Mouse (Mus musculus): Measurements from ENCODE around the gene Carm1.
"Not testable (repeated sequence)": the region's sequence is repeated elsewhere in the genome, so short reads cannot be mapped to it uniquely, and the experiment has no call there.

The Carm1 gene

GRCm38 (mm10) chr9:21546789-21547074 is at the start of gene Carm1:
Gene Carm1 (plus strand): TSS chr9:21546894.
- in situ Hi-C loops (cut with MboI; ENCODE audit: unreplicated experiment in 2 of 2) = loop anchor here in 1 of 2 experiments (5.0 kb wide), 1 partner anchor 179 kb away; the partner anchor contains the start of gene Ilf3

GRCm38 (mm10) chr9:21497050-21497542 is 49.6 kb upstream of the Carm1 start:
- in situ Hi-C loops (cut with MboI; ENCODE audit: unreplicated experiment in 2 of 2) = no loop called here

- in situ Hi-C loops (cut with MboI; ENCODE audit: unreplicated experiment in 2 of 2) = no loop called here
Observed at GRCm38 (mm10) chr9:21497664-21498063, 49.0 kb upstream of the Carm1 start.

GRCm38 (mm10) chr9:21498284-21498902 is 48.3 kb upstream of the Carm1 start:
- in situ Hi-C loops (cut with MboI; ENCODE audit: unreplicated experiment in 2 of 2) = no loop called here

- in situ Hi-C loops (cut with MboI; ENCODE audit: unreplicated experiment in 2 of 2) = no loop called here
Observed at GRCm38 (mm10) chr9:21503352-21503751, 43.3 kb upstream of the Carm1 start.

GRCm38 (mm10) chr9:21505767-21506166 is 40.9 kb upstream of the Carm1 start:
- in situ Hi-C loops (cut with MboI; ENCODE audit: unreplicated experiment in 2 of 2) = no loop called here

GRCm38 (mm10) chr9:21507753-21508430 is 38.8 kb upstream of the Carm1 start:
- in situ Hi-C loops (cut with MboI; ENCODE audit: unreplicated experiment in 2 of 2) = no loop called here

- in situ Hi-C loops (cut with MboI; ENCODE audit: unreplicated experiment in 2 of 2) = no loop called here
Observed at GRCm38 (mm10) chr9:21508871-21509404, 37.8 kb upstream of the Carm1 start.

- in situ Hi-C loops (cut with MboI; ENCODE audit: unreplicated experiment in 2 of 2) = no loop called here
Observed at GRCm38 (mm10) chr9:21509772-21510688, 36.7 kb upstream of the Carm1 start, which contains the start of gene Tmed1. Gene Tmed1 (minus strand): TSS chr9:21510252.

- in situ Hi-C loops (cut with MboI; ENCODE audit: unreplicated experiment in 2 of 2) = no loop called here
Observed at GRCm38 (mm10) chr9:21510689-21511015, 36.0 kb upstream of the Carm1 start.

- in situ Hi-C loops (cut with MboI; ENCODE audit: unreplicated experiment in 2 of 2) = no loop called here
Observed at GRCm38 (mm10) chr9:21511052-21511451, 35.6 kb upstream of the Carm1 start.

- in situ Hi-C loops (cut with MboI; ENCODE audit: unreplicated experiment in 2 of 2) = no loop called here
Observed at GRCm38 (mm10) chr9:21513466-21513865, 33.2 kb upstream of the Carm1 start.

GRCm38 (mm10) chr9:21517947-21518495 is 28.7 kb upstream of the Carm1 start:
- in situ Hi-C loops (cut with MboI; ENCODE audit: unreplicated experiment in 2 of 2) = no loop called here

- in situ Hi-C loops (cut with MboI; ENCODE audit: unreplicated experiment in 2 of 2) = not testable (repeated sequence)
Observed at GRCm38 (mm10) chr9:21518690-21519089, 28.0 kb upstream of the Carm1 start.

GRCm38 (mm10) chr9:21525142-21525936 is 21.4 kb upstream of the Carm1 start:
- in situ Hi-C loops (cut with MboI; ENCODE audit: unreplicated experiment in 2 of 2) = no loop called here

- in situ Hi-C loops (cut with MboI; ENCODE audit: unreplicated experiment in 2 of 2) = no loop called here
Observed at GRCm38 (mm10) chr9:21525937-21526633, 20.6 kb upstream of the Carm1 start, which contains the start of gene AB124611. Gene AB124611 (plus strand): TSS chr9:21526176.

- in situ Hi-C loops (cut with MboI; ENCODE audit: unreplicated experiment in 2 of 2) = no loop called here
Observed at GRCm38 (mm10) chr9:21526634-21526944, 20.1 kb upstream of the Carm1 start.

- in situ Hi-C loops (cut with MboI; ENCODE audit: unreplicated experiment in 2 of 2) = no loop called here
Observed at GRCm38 (mm10) chr9:21527100-21527801, 19.4 kb upstream of the Carm1 start.

- in situ Hi-C loops (cut with MboI; ENCODE audit: unreplicated experiment in 2 of 2) = no loop called here
Observed at GRCm38 (mm10) chr9:21527917-21528324, 18.8 kb upstream of the Carm1 start.

Data from v-Abl transformed pro-B cells (cell line).